Mouse (Mus musculus) liver, postnatal 0 days (tissue): ENCODE measurements around the gene Neurod2.

Experiments
- CTCF ChIP-seq: sonication (generic); IDR thresholded peaks from 2 replicates; pipeline ENCODE4 v1.5.1; 2016; ENCODE audit warnings: antibody characterized with exemption, low read depth
- EP300 ChIP-seq: IDR thresholded peaks from 2 replicates; pipeline ENCODE4 v1.6.1; 2016; ENCODE audit warnings: antibody characterized with exemption, low read depth, mild to moderate bottlenecking

GRCm38 (mm10) chr11:98318421-98319116 is 10.9 kb downstream of the Neurod2 start:
- TF ChIP-seq CTCF, result no peak
- TF ChIP-seq EP300, result no peak
